Mouse (Mus musculus) urinary bladder, adult 2 months (tissue): Measurements from ENCODE around the gene Drg1. TPM values are rescaled to one million over a fixed set of nuclear protein-coding genes. Genes with fewer than 3 reads are reported as not detected.

Experiments used
- DNase-seq: peaks from one replicate; pipeline ENCODE4 v3.0.0; 2022; ENCODE audit warnings: low spot score
- polyA plus RNA-seq: library from polyadenylated mRNA; depleted of rRNA; stranded (reverse); fragments of >200 nt; gene quantifications from 2 replicates; pipeline ENCODE4 v1.2.3, GENCODE M21; 2012; rRNA removed

The Drg1 gene
- polyA plus RNA-seq = 61.2 and 63.8 TPM in 2 replicates

- DNase-seq = peak; percentile 89
Observed at GRCm38 (mm10) chr11:3266079-3266685, at the start of gene Drg1. Gene Drg1, minus strand, starts transcription at chr11:3266415.

DNA sequence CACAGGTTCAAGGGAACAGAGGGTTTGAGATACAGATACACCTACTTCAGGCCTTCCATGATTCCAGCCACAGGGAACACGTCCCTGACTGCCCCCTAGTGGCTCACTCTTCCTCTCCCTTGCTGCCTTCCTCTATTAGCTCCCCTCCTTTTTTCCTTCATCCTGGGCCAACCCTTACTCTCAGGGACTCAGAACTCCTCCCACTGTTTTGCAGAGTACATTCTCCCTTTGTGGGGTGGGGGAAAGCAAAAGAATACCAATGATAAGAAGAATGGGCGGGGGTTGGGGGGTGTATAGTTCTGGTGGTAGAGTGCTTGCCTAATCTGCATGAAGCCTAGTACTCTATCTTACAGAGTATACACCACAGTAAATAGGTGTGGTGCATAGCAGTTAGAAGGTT, 47.9 kb upstream of the Drg1 start:
- DNase-seq = no peak

DNA sequence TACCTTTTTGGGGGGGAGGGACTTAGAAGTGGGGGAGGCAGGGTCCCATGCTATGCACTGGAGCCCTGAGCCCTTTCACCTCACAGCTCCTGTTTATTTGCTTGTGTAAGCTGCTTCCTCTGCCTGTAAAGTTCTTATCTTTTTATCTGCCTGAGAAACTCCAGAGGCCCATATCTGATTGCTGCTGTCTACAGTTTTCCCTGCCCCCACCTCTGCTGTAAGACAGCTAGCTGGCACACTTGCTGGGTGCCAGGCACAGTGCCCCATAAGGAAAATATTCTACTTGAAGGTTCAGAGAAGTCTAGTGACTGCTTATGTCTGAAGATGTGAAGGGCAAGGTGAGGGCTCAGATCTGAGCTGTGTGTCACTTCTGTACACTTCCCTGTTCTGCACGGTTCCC, 47.1 kb upstream of the Drg1 start:
- DNase-seq = no peak

GRCm38 (mm10) chr11:3311586-3312347, 45.6 kb upstream of the Drg1 start:
- DNase-seq = no peak

DNA sequence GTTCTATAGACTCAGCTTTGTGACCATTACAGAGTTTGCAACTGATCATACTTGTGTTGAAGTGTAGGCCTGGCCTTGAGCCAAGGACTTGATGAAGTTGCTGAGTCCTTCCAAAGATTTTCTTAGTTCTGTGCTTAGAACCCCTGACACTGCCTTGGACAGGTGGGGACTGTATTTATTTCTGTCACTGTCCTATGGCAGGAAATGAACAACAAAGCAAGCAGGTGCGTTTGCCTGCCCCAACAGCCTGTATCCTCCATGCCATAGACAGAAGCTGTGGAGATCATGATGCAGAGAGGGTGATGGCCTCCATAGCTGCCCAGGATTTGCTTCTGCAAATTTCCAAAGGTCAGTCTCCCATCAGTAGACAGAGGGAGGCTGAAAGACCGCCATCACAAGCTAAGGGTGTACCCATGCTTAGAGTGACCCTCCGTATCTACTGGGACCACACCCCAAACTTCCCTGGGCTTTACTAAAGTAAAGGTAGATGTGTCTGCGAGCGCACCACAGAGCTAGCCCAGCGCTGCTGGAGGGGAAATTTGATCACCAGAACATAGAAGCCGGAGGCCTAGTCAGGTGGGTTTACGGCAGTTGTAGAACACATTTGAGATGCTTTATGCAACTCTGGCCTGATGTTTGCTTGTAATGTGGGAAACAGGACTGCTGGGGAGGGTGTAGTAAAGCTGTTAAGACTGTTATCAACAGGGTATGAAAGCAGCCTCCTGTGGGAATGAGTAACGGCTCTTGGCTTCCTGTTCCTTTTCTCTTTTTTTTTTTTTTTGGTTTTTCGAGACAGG, 44.8 kb upstream of the Drg1 start:
- DNase-seq = no peak

- no peak for DNase-seq
Observed at GRCm38 (mm10) chr11:3309884-3310283, 43.7 kb upstream of the Drg1 start.

DNA sequence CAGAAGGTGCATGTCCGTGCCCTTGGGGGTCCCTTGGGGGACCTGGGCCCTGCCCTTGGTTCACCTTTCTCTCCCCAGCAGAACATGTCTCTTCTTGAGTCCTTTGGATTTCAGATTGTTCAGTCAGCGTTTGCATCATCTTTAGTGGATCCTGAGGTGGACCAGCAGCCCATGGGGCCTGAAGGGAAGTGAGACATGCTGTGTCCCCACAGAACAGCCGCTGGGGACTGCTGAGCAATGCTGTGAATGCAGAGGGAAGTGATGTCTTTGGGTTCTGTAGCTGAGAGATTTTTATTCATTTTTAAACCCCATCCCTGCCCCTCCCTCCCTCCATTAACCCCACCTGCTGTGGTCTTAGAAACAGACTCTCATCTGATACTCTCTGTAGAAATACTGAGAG, 41.7 kb upstream of the Drg1 start:
- no peak for DNase-seq

DNA sequence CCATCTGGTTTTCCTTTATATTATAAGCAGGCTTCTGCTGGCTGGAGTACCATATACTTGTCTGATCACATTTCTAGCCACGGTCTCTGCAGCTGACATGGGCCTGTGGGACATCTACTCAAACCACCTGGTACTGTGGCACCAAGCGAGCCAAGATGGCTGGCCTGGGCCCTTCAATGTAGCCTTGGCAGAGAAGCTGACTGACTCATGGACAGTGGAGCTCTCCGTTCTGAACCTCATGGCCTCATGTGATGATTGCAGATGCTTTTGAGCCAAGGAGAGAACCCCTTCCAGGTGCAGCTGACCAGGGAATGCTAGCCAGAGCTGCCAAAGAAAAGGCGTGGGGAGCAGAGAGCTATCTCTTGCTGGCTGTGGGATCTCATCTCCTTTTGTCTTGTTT, 39.6 kb upstream of the Drg1 start:
- DNase-seq = no peak

GRCm38 (mm10) chr11:3302792-3303191, 36.6 kb upstream of the Drg1 start:
- DNase-seq = no peak

DNA sequence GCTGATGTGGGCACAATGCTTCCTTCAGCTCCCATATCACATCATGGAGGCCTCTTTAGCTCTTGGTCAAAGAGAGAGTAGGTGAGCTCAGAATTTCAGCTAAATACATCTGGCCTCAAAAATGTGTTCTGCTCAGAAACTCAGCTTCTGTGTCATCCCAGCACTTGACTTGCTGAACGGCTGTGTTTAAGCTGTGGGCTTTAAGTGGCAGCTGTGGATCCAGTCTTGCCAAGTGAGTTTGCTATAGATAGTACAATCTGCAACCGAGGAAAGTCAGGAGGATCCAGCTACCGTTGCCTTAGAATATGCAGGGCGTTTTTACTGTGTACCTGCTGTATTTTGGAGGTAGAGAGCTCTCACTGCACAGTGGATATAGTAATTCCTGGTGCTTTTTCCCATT, 36.2 kb upstream of the Drg1 start:
- no peak for DNase-seq

- no peak for DNase-seq
Observed at GRCm38 (mm10) chr11:3301075-3301474, 34.9 kb upstream of the Drg1 start.

- no peak for DNase-seq
Observed at GRCm38 (mm10) chr11:3298813-3299185, 32.6 kb upstream of the Drg1 start.

GRCm38 (mm10) chr11:3297871-3298812, 31.9 kb upstream of the Drg1 start:
- no peak for DNase-seq

- no peak for DNase-seq
Observed at GRCm38 (mm10) chr11:3296056-3296455, 29.8 kb upstream of the Drg1 start.

DNA sequence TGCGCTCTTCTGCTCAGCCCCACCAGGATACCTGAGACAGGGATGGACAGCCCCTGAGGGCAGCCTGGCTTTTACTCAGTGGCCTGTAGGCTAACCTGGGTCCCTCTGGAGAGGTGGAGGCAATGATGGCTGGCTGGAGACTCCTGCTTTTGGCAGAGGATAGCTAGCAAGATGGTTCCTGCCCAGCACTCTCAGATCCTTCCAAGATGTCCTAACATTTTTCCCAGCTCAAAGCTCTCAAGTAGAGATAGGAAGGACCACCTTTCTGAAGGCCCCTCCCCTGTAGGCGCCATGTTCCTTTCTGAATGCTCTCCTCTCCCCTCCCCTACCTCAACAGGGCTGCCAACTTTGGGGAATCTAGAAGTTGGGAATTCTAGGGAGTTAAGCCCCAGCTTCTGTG, 28.4 kb upstream of the Drg1 start:
- no peak for DNase-seq

- no peak for DNase-seq
Observed at GRCm38 (mm10) chr11:3293361-3293760, 27.1 kb upstream of the Drg1 start.

- DNase-seq = no peak
Observed at GRCm38 (mm10) chr11:3292711-3293249, 26.6 kb upstream of the Drg1 start.

GRCm38 (mm10) chr11:3292062-3292421, 25.8 kb upstream of the Drg1 start:
- DNase-seq = peak; percentile 50

DNA sequence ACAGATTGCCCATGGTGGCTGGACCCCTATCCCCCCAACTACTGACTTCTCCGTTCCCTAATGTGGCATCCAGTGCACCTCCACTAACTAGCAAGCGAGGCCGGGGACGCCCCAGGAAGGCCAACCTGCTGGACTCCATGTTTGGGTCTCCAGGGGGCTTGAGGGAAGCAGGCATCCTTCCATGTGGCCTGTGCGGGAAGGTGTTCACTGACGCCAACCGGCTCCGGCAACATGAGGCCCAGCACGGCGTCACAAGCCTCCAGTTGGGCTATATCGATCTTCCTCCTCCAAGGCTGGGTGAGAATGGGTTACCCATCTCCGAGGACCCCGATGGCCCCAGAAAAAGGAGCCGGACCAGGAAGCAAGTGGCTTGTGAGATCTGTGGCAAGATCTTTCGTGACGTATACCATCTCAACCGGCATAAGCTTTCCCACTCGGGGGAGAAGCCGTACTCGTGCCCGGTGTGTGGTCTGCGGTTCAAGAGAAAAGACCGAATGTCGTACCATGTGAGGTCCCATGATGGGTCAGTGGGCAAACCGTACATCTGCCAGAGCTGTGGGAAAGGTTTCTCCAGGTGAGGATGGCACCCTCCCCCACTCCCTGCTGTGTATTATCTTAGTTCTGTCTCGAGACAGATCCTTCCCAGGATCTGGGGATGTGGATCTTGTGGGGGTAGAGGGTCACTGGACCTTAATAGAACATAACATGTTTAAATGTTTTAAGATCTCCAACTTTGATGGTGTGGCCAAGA, 25.3 kb upstream of the Drg1 start:
- DNase-seq = no peak

GRCm38 (mm10) chr11:3290640-3291310, 24.6 kb upstream of the Drg1 start:
- no peak for DNase-seq
